Mouse (Mus musculus) spleen, postnatal 4 days (tissue): ENCODE measurements around the gene Maged2.
"Not testable (repeated sequence)": the region's sequence is repeated elsewhere in the genome, so short reads cannot be mapped to it uniquely, and the experiment has no call there.

ENCODE experiments used
- DNase-seq, 2 experiments: peaks; one replicate each; pipeline ENCODE4 v3.0.0; 2022; ENCODE audit warnings: low spot score in 2 of 2

The Maged2 gene

DNA sequence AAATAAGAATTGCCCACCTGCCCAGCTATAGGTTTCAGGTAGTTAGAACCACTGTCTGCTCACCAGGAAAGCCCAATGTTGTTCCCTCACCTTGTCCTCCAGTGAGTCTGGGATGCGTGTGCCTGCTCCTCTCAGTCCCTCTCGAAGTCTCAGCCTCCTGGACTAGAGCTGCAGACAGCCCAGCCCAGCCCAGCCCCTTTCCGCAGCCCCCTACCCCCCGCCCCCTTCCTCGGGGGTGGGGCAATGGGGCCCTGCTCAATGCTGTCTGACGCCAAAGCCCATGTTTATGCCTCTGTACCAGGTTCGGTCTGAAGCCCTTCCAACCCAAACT is at the start of gene Maged2:
Gene Maged2 (minus strand): TSS at position 207 of the 331 bp plus-strand sequence.
- DNase-seq = no peak

DNA sequence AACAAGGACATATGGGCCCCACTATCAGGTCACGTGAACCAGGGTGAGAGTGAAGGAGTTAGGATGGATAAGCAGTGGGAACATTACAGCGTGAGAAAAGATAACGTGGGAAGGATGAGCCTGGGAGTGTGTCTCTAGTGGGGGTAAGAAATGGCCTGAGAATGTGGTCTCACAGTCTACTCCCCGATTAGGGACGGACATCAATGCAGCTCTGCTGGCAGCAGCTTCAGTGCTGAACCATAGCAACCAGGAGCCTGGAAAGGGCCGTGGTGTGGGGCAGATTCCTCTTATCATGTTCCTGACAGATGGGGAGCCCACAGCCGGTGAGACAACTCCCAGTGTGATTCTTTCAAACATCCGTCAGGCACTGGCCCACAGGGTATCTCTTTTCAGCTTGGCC is 34.1 kb upstream of the Maged2 start:
- no peak for DNase-seq

DNA sequence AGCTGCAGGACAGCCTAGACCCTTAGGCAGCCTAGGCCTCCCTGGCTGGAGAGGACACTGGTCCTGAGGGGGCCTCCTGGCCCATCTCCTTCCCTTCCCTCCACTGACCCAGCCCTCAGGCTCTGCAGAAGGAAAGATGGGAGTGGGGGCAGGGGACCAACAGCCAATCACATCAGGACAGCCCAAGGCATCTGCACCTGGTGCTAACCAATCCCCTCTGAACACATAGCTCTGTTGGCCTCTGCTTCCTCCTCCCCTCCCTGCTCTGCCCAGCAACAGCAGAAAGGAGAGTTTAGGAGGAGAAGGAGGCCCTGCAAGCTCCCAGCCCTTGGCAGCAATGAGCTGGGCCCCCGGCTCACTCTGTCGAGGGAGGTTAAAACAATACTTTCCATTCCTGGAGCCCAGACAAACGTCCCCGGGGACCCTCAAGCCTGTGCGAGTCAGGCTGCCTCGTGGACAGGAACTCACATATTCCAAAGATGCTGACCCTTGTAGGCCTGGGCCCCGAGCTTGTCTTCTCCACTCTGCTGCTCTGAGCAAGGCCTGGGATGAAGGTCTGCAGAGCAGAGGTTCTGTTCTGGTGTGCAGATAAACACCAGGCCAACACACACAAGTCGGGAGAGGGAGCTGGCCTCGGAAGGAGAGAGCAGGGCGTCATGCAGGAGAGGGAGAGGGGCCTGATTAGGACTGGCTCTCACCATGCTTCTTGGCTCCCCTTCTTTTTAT is 31.5 kb upstream of the Maged2 start:
- DNase-seq = not testable (repeated sequence)

DNA sequence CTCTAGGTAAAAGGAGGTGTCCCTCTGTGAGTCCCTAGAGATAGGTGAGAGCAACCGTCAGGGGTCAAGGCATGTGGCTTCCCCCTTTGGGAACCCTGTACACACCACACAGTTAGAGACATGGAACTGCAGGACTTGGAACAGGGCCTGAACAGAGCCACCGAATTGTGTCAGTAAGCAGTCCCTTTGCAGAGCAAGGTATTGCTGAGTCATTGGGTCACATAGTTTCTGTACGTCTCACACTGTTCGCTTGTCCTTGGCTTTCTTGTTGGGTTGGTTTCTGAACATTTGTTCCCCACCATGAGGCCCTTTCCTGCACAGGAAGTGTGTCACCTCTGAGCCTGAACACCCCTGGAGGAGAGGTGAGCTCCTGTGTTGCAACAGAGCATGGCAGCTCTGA is 29.1 kb upstream of the Maged2 start:
- not testable (repeated sequence) for DNase-seq

DNA sequence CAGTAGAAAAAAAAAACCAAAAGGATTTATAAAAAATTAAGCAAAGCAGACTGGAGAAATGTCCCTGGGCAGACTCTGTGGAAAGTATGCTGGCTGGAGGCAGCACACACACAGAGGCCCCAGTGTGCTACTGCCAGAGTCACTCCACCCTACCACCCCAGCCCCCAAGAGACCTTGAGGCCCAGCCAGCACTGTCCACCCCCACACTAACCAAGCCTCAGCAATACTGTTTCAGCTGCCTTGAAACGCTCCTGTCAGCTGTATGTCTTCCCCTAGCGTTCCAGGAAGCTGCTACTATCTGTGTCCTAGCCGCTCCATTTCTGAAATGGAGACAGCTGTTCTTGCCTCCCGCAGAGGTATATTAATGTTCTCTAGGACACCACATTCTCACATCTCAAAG is 16.2 kb upstream of the Maged2 start:
- DNase-seq = no peak

DNA sequence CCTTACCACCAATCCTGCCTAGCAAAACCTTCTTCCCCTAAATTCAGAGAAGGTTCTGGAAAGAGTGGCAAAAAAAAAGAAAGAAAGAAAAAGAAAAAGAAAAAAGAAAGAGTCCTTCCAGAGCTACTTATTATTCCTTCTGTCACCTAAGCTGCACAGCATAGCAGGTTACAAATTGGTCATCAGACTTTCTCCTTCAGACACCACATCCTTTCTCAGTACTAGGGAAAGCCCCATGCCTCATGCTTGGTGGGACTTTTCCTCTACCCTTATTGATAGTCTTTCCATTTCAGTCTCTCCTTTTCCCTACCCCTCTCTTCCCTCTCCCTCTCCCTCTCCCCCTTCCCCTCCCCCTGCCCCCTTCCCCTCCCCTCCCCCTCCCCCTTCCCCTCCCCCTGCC is 3.1 kb upstream of the Maged2 start:
- DNase-seq = no peak

DNA sequence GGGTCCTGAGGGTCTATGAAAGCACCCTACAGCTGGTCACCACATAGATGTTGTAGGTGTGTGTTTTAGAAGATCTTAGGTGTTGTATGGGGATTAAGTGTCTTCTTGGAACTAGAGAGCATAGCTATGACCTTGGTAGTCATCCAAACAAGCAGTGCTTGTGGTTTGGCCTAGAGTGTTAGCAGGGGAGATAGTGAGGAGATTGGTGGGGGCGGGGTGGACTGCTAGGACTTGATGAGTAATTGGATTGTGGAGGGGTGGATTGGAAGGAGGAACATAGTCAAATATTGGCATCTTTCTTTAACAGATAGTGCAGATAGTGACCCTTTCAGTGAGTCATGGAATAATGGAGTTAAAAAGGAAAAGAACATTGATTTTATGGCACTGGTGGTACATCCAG is 1.5 kb upstream of the Maged2 start:
- no peak for DNase-seq

DNA sequence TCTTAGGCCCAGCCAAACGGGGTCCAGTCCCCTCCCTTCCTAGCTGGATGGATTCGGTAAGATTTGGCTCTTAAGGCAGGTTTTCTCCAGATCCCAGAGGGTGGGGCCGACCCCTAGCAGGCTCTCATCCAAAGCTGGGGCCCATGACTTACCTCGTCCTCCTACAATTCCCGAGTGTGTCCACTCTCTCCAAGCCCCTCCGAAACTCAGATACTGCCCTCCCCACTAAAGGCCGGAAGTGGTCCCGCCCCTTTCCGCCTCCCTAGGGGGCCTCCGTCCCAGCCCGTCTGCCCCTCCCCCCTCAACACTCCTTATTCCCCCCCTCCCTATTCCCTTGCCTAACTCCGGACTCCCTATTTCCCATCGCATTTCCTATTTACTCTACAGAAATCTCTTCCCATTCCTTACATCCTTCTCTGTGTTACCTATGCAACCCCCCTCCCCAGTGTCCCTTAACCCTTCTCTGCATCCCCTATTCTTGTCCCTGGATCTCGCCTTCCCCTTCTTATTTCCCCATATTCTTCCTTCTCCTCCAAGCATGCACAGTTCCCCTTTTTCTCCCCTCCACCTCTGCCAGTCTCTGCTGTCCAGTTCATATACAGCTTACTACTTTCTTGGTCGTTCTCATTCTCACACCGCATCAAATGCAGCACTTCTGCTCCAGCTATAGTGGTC is 544 bp downstream of the Maged2 start:
- peak in 1 of 2 experiments; percentile 13 for DNase-seq

DNA sequence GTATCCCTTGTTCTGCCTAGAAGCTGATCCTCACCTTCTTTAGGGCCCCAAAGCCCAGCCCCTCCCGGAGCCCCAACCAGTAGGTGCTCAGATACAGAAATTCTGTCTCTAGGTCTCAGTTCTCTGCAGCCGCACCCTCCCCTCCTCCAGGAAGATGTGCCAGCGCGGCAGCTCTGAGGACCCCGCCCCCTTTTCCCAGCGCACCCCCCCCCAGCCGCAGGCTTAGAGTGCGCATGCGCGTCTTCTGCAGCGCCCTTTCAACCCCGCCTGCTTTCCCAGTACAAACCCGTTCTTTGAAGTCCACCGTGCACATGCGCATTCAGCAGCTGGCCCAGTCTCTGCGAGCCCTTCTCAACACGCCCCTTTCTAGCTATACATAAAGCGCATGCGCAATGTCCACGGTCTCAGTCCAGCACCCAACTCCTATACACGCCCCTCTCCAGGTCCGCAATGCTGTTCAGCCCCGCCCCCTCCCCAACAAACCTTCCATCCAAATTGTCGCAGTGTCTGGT is 1.3 kb downstream of the Maged2 start:
- peak; percentile 67 to 78 for DNase-seq

DNA sequence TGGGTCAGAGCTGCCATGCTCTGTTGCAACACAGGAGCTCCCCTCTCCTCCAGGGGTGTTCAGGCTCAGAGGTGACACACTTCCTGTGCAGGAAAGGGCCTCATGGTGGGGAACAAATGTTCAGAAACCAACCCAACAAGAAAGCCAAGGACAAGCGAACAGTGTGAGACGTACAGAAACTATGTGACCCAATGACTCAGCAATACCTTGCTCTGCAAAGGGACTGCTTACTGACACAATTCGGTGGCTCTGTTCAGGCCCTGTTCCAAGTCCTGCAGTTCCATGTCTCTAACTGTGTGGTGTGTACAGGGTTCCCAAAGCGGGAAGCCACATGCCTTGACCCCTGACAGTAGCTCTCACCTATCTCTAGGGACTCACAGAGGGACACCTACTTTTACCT is 13.2 kb downstream of the Maged2 start:
- DNase-seq = not testable (repeated sequence)

DNA sequence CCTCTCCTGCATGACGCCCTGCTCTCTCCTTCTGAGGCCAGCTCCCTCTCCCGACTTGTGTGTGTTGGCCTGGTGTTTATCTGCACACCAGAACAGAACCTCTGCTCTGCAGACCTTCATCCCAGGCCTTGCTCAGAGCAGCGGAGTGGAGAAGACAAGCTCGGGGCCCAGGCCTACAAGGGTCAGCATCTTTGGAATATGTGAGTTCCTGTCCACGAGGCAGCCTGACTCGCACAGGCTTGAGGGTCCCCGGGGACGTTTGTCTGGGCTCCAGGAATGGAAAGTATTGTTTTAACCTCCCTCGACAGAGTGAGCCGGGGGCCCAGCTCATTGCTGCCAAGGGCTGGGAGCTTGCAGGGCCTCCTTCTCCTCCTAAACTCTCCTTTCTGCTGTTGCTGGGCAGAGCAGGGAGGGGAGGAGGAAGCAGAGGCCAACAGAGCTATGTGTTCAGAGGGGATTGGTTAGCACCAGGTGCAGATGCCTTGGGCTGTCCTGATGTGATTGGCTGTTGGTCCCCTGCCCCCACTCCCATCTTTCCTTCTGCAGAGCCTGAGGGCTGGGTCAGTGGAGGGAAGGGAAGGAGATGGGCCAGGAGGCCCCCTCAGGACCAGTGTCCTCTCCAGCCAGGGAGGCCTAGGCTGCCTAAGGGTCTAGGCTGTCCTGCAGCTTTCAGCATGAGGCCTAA is 15.5 kb downstream of the Maged2 start:
- not testable (repeated sequence) for DNase-seq
